Mouse (Mus musculus) lung, postnatal 10 days (tissue): ENCODE data around the gene Tspan13.
A peak's percentile ranks its signal among the peaks of the same experiment; 100 is the strongest.

Experiments used
- DNase-seq: peaks from one replicate; pipeline ENCODE4 v3.0.0; 2021

The Tspan13 gene

GRCm38 (mm10) chr12:36030660-36031363 is 11.5 kb downstream of the Tspan13 start:
- DNase-seq, result peak; percentile 30

DNA sequence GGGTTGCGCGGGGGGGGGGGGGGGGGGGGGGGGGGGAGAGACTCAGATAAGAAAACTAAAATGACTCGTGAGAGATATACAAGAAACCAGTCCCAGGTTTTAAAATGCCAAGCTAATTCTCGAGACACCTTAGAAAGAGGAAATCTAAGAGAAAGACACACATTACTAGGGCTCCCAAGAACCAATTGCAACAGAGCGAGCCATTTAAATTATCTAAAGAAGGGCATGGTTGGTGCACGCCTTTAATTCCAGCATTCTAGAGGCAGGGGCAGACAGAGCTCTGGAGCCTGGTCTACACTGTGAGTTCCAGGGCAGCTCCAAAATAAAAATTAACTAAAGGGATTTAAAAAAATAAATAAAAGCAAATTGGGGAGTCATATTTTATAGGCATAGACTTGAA is 12.6 kb downstream of the Tspan13 start:
- DNase-seq, result no peak

GRCm38 (mm10) chr12:36028968-36029645 is 13.2 kb downstream of the Tspan13 start:
- DNase-seq, result no peak

DNA sequence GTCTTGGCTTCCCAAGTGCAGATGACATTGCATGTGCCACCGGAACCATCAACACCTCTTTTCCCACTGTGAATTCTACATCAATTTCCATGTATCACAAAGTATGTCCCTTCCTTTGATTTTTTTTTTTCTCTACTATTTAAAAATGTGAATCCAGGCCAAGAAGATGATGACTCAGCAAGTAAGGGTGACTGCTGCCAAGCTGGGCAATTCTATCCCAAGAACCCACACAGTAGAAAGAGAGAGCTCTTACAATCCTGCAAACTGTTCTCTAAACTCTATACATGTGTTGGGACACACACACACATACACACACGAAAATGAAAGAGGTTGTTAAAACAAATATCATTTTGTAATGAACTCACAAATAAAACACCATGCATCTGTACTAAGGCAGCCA is 15.1 kb downstream of the Tspan13 start:
- DNase-seq, result no peak

GRCm38 (mm10) chr12:36026126-36026525 is 16.2 kb downstream of the Tspan13 start:
- DNase-seq, result no peak

GRCm38 (mm10) chr12:36020710-36021109 is 21.6 kb downstream of the Tspan13 start:
- no peak for DNase-seq

DNA sequence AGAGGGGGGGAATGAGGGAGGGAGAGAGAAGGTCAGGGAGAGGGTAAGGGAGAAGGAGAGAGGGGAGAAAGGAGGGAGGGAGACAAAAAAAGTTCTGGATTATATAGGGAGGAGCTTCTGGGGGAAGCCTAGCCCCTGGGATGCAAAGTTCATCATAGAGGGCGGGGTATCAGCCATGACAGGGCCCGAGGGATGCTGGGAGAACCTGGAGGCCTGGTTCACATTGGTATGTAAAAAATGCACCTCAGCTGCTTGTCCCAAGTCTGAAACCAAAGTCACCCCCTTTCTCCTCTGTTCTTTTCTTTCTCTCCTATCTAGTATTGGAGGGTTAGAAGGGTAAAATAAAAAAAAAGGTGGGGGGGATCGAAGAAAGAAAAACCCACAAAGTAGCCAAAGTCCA is 22.2 kb downstream of the Tspan13 start:
- DNase-seq, result no peak

DNA sequence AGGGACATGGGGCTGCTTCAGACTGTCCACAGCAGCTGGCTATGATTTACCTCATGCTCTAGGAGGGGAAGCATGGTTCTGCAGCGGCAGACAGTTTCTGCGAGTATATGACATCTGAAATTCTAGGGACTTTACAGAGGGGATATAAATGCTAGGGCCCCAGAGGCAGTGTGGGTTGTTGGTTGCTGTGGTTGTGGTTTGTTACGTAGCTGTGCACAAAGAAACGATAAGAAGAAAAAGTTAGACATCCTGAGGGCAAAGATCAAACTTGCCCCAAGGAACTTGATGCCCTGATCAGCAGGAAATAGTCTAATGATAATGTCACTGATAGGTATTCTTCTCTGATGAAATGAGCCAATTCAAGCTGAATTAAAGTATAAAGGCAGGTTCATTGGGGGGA is 22.7 kb downstream of the Tspan13 start:
- DNase-seq, result no peak

- no peak for DNase-seq
Measured at GRCm38 (mm10) chr12:36017791-36018190, 24.5 kb downstream of the Tspan13 start.

DNA sequence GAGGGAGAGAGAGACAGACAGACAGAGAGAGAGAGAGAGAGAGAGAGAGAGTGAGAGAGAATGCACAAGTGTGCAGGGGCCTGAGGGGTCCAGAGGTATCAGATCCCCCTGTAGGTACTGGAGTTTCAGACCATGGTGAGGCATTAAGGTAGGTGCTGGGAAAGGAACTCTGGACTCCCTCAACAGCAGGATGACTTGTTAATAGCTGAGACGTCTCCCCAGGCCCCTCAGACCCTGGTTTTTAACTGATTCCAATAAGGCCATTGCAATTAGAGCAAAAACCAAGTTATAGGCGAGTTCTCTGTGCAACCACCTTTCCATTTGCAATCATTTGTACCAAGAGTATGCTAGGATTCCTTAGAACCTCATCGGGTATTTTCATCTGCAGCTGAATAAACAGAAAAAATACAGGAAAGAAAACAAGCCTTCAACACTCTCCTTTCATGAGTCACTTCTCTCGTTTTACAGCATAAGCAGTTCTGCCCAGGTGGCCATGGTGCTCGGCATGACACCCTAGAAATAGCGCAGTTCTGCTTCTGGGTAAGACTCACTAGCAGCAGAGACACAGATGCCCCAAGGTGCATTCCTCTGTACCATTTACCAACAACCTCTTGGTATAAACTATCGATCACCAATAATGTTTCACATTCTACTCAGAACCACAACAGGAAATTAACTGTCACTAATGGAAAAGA is 28.9 kb downstream of the Tspan13 start:
- DNase-seq, result no peak

GRCm38 (mm10) chr12:36008364-36009047 is 33.8 kb downstream of the Tspan13 start:
- peak; percentile 21 for DNase-seq

GRCm38 (mm10) chr12:36007581-36007980 is 34.7 kb downstream of the Tspan13 start:
- DNase-seq, result peak; percentile 36

- DNase-seq, result no peak
Measured at GRCm38 (mm10) chr12:36004714-36005113, 37.6 kb downstream of the Tspan13 start.

- peak; percentile 60 for DNase-seq
Measured at GRCm38 (mm10) chr12:35995799-35996198, 46.5 kb downstream of the Tspan13 start.

DNA sequence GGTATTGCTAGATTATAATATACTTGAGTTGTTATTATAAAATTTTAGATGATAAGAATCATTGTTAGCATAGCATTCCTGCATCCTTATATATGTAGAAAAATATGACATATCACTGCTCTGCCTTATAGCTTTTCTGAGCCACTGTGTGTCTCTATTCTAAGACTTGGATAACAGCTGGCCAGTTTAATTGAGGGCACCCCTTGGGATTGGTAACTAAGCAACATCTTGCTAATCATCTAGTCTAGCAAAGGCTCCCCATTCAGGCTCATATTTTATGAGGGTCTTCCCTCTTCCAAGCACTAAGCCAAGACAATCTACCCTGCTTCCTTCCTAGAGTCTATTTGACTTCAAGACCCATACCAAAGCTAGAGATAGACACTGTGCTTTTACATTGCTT is 48.2 kb downstream of the Tspan13 start:
- DNase-seq, result no peak

GRCm38 (mm10) chr12:35993583-35993982 is 48.7 kb downstream of the Tspan13 start:
- no peak for DNase-seq

- no peak for DNase-seq
Measured at GRCm38 (mm10) chr12:35992711-35993110, 49.6 kb downstream of the Tspan13 start, which contains the start of gene Agr2. Gene Agr2 (plus strand): TSS chr12:35992907.

GRCm38 (mm10) chr12:35984743-35985142 is 57.6 kb downstream of the Tspan13 start:
- DNase-seq, result no peak

DNA sequence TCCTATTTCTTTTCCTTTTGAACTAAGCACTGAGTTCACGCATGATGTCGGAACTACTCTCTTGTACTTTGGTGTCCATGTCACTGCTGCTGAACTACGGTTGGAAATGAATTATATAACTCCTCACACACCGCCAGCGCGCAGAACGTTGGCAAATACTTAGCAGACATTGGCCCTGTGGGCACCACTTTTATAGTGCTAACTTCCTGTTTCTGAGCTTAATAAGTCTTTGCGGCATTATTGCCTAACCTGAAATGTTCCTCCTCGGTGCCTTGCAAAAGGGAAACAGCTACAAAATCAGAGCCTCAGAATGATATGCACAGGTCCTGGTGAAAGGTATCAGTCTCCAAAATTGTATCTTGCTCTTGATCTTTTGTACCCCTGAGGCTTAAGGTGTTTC is 58.8 kb downstream of the Tspan13 start:
- no peak for DNase-seq

GRCm38 (mm10) chr12:35981732-35982360 is 60.5 kb downstream of the Tspan13 start:
- peak; percentile 70 for DNase-seq

- DNase-seq, result no peak
Measured at GRCm38 (mm10) chr12:35979625-35980024, 62.7 kb downstream of the Tspan13 start.

GRCm38 (mm10) chr12:35977633-35978246 is 64.6 kb downstream of the Tspan13 start:
- DNase-seq, result no peak
